Mouse (Mus musculus) layer of hippocampus, postnatal 25 days (tissue): ENCODE data around the gene Serpina1f. TPM values are rescaled to one million over a fixed set of nuclear protein-coding genes. Genes with fewer than 3 reads are reported as not detected.
"Not testable (repeated sequence)": the region's sequence is repeated elsewhere in the genome, so short reads cannot be mapped to it uniquely, and the experiment has no call there.

Source experiments
- DNase-seq, 2 experiments: peaks; one replicate each; pipeline ENCODE4 v3.0.0; 2022; ENCODE audit warnings: mixed read lengths in 2 of 2, low spot score in 1 of 2; ENCODE audit errors: extremely low spot score in 1 of 2
- total RNA-seq, 2 experiments: library from RNA; stranded (reverse); gene quantifications; 2 replicates each; pipeline ENCODE4 v1.2.3; 2021

The Serpina1f gene
- total RNA-seq, 2 experiments from 2014 or later: not detected

GRCm38 (mm10) chr12:103665286-103665685, 30.0 kb downstream of the Serpina1f start:
- DNase-seq: no peak

GRCm38 (mm10) chr12:103662053-103662452, 33.3 kb downstream of the Serpina1f start:
- not testable (repeated sequence) for DNase-seq

- no peak for DNase-seq
Measured at GRCm38 (mm10) chr12:103660076-103660475, 35.3 kb downstream of the Serpina1f start.

DNA sequence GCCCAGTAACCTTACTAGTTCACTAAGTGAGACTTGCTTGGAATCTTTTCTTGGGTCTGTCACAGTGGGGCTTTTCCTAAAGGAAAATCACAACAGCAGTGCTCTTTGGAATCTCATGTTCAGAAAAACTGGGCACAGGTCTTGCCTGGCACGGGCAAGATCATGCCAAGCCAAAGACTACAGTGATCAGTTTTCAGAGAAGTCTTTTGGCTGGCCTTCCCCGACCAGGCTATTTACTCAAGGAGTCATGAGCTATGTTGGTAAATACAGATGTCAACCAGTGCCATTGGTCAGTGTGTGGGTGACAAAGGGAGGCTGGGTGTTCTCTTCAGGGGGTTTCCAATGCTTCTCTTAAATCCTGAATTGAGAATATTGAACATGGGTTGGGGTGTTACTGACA, 36.2 kb downstream of the Serpina1f start:
- no peak for DNase-seq

DNA sequence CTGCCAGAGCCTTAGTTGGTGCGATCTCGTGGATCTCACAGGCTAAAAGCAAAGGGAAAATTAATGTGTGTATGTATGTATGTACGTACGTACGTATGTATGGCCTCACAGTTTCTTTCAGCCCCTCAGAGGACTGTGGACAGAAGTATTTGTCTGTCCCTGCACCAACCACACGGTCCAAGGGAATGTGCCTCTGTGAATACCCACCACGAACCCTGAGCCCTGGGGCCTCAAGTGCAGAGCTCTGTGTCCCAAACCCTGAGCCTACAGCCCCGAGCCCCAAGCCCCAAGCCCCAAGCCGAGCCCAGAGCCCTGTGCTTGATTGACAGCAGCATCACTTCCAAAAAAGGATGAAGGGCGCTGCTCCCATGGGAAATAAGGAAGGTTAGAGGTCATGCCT, 37.3 kb downstream of the Serpina1f start:
- DNase-seq: no peak

DNA sequence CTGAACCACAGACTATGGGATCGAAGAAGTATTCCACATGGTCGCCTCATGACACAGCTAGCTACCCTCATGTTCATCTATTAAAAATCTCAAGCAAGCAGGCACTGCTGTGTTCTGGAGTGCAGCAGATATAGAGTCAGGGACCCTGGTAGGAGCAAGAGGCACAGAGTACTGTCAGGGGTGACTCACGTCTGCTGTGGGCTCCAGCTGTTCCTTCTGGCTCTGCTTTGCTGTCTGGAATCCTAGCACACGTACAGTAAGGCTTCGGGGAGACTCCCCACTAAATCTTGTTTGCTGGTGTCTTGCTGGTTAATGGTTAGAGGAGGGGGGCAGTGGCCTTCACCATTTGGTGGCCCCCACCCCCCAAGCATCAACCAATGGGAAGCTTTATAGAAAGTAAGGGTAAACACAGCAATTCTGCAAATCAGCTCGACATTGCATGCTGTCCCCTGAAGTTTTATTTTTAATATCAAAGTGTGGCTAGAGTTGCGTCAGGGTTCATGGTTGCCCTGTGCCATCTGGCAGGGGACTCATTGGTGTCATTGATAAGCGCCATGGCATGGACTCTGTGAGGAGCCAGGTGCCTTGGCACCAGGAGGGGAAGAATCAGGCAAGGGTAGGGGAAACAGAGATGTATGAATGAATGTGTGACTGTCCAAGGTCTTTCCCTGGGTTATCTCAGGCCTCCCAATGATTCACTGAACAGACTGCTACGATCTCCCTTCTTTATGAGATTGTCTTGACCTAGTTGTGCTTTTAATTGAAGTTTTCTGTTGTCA, 38.3 kb downstream of the Serpina1f start, which contains the start of gene Serpina6:
Serpina6 (minus strand) TSS at position 365 of the 779 bp plus-strand sequence.
- no peak for DNase-seq

DNA sequence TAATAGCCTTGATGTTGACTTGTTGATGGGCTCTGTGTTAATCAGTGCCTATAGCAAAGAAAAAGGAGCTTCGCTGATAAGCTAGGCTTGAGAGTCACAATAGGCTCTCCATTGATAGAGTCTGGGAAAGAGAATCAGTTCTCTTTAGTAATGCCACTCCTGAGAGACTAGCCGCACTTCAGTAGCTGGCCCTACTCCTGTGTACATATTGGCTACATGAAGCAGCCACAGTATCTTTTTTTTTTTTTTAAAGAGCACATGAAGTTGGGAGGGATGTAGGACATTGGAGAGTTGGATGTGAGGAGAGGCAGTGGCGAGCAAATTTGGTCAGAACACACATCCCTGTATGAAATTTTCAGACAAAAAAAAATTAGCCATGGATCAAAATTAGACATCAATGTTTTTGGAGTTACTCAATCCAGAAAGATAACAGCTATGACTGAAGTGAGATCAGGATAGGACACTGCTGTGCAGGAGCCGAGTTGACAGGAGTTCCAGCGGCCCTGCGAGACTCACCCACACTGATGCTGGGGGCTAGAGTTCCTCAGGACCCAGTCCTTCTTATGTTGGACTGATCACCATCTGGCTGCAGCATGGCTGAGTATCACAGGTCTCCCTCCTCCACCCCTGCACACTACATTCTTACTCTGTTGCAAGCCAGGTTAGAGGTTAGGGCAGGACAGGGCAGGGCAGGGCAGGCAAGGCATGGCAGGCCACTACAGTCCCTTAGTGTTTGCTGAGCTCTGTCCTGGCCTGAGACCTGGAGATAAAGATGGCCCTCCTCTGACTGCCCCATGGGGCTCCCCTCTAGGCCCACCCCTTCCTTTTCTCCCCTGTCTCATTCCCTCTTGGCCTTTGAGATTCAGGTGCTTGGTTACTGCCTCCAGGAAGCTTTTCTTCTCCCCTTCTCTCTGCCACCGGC, 39.9 kb downstream of the Serpina1f start:
- no peak for DNase-seq

- no peak for DNase-seq
Measured at GRCm38 (mm10) chr12:103653836-103654235, 41.5 kb downstream of the Serpina1f start.

- DNase-seq: no peak
Measured at GRCm38 (mm10) chr12:103646314-103646713, 49.0 kb downstream of the Serpina1f start.

GRCm38 (mm10) chr12:103644601-103645000, 50.7 kb downstream of the Serpina1f start:
- DNase-seq: no peak

GRCm38 (mm10) chr12:103643818-103644217, 51.5 kb downstream of the Serpina1f start:
- DNase-seq: no peak

DNA sequence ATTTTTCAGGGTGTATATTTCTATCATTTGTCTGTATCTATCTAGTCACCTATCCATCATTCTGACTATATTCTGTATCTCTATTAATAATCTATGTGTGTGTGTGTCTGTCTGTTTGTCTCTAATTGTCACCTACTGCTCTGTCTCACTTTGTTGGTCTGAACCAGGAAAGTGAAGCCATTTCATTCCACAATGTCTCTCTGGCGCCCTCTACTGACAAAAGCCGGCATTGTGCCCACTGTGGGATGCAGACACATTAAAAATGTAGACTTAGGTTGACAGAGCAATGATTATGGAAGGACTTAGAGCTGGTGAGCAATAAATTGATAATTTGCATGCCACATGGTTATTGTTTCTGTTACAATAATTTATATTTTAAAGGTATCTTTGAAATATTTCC, 52.0 kb downstream of the Serpina1f start:
- DNase-seq: peak; percentile 82 to 99

Other genes with a start within 250 kb of the Serpina1f start
- not detected for gene Ifi27l2b, start 238.3 kb downstream of the Serpina1f start, total RNA-seq
- 10 to 100 TPM; 43.6 to 47.9 TPM for gene Ppp4r4, start 163.2 kb downstream of the Serpina1f start, total RNA-seq
- gene Serpina10, start 64.1 kb downstream of the Serpina1f start, total RNA-seq: not detected
- gene Serpina6, start 38.3 kb downstream of the Serpina1f start, total RNA-seq: not detected
- gene Serpina16, start 19.4 kb downstream of the Serpina1f start, total RNA-seq: not detected
- not detected for gene Serpina1d, start 78.1 kb upstream of the Serpina1f start, total RNA-seq
- not detected for gene Serpina1b, start 134.8 kb upstream of the Serpina1f start, total RNA-seq
- gene Serpina1a, start 168.0 kb upstream of the Serpina1f start, total RNA-seq: not detected
- gene Serpina1c, start 209.4 kb upstream of the Serpina1f start, total RNA-seq: not detected